Mouse (Mus musculus) heart, embryonic 13.5 days (tissue): ENCODE results near the gene Ndufa11. TPM values are rescaled to one million over a fixed set of nuclear protein-coding genes. Genes with fewer than 3 reads are reported as not detected.

ENCODE experiments used
- polyA plus RNA-seq: library from polyadenylated mRNA; unstranded; fragments of >200 nt; fragmentation: Nextera tagmentation; extraction: Ambion mirVana; gene quantifications from 2 replicates; pipeline ENCODE4 v1.2.1, GENCODE M21; 2015

The Ndufa11 gene
- polyA plus RNA-seq, 1 experiment from 2014 or later: 783 TPM

Other genes starting within 250 kb of the Ndufa11 start
- gene Ptprs, start 241.3 kb upstream of the Ndufa11 start, polyA plus RNA-seq: 45.4 and 50.1 TPM in 2 replicates
- not detected in 2 replicates for gene Znrf4, start 205.3 kb upstream of the Ndufa11 start, polyA plus RNA-seq
- 0.19 and 0.37 TPM in 2 replicates for gene Gm20219, start 163.4 kb upstream of the Ndufa11 start, polyA plus RNA-seq
- 50.2 and 50.4 TPM in 2 replicates for gene Safb2, start 133.2 kb upstream of the Ndufa11 start, polyA plus RNA-seq
- 66.9 and 68.1 TPM in 2 replicates for gene Safb, start 132.9 kb upstream of the Ndufa11 start, polyA plus RNA-seq
- gene 2410015M20Rik, start 108.0 kb upstream of the Ndufa11 start, polyA plus RNA-seq: 273 and 332 TPM in 2 replicates
- gene Rpl36, start 104.4 kb upstream of the Ndufa11 start, polyA plus RNA-seq: 1,294 and 1,391 TPM in 2 replicates
- gene Lonp1, start 90.9 kb upstream of the Ndufa11 start, polyA plus RNA-seq: 54.4 and 58.9 TPM in 2 replicates
- gene Catsperd, start 89.6 kb upstream of the Ndufa11 start, polyA plus RNA-seq: 0.22 and 0.40 TPM in 2 replicates
- 58.8 and 66.6 TPM in 2 replicates for gene Ranbp3, start 44.5 kb upstream of the Ndufa11 start, polyA plus RNA-seq
- gene Vmac, start 255 bp downstream of the Ndufa11 start, polyA plus RNA-seq: 12.7 and 13.3 TPM in 2 replicates
- 7.9 and 8.6 TPM in 2 replicates for gene Nrtn, start 39.8 kb downstream of the Ndufa11 start, polyA plus RNA-seq
- gene Dus3l, start 47.0 kb downstream of the Ndufa11 start, polyA plus RNA-seq: 31.9 and 33.2 TPM in 2 replicates
- 0.78 and 1.0 TPM in 2 replicates for gene Prr22, start 52.5 kb downstream of the Ndufa11 start, polyA plus RNA-seq
- 4.7 and 4.9 TPM in 2 replicates for gene Rfx2, start 113.2 kb downstream of the Ndufa11 start, polyA plus RNA-seq
- not detected in 2 replicates for gene Acsbg2, start 156.7 kb downstream of the Ndufa11 start, polyA plus RNA-seq
- 0.24 and 0.37 TPM in 2 replicates for gene 1700061G19Rik, start 157.7 kb downstream of the Ndufa11 start, polyA plus RNA-seq
- 32.6 and 34.8 TPM in 2 replicates for gene Mllt1, start 217.6 kb downstream of the Ndufa11 start, polyA plus RNA-seq